Mouse (Mus musculus) ZHBTc4 (cell line): ENCODE measurements around the gene Rnase10.
A peak's percentile ranks its signal among the peaks of the same experiment; 100 is the strongest.

Source experiments
- DNase-seq: peaks from one replicate; pipeline ENCODE4 v3.0.0-alpha.2; 2011; ENCODE audit warnings: low read depth, low spot score

Rnase10 gene

DNA sequence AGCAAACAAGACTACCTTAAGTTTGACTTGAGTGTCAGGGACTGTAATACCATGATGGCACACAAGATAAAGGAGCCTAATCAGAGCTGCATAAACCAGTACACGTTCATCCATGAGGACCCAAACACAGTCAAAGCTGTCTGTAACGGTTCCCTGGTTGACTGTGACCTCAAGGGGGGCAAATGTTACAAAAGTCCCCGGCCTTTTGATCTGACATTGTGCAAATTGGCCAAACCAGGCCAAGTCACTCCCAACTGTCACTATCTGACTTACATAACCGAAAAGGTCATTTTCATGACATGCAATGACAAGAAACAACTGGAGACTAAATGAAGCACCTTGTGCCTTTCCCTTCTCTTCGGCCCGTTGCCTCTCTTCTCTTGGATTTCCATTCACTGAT, 2.0 kb downstream of the Rnase10 start:
- DNase-seq = no peak

DNA sequence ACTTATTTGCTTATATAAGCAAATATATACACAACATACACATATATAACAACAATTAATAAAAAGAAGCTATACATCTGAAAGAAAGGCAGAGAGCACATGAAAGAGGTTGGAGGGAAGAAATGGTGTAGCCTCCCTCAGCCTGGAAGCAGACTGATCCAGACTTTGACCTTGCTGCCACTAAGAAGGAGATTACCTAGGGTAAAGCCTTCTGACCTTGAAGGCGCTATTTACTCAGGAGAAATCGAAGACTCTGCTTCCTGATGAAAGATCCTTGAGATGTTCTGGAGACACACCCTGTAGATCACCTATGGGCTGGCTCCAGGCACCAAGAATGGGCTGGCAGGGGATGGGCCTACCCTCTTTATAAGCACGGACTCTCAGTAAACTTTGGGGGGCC, 7.2 kb downstream of the Rnase10 start:
- DNase-seq = peak; percentile 49

GRCm38 (mm10) chr14:51015780-51016179, 8.2 kb downstream of the Rnase10 start:
- no peak for DNase-seq

DNA sequence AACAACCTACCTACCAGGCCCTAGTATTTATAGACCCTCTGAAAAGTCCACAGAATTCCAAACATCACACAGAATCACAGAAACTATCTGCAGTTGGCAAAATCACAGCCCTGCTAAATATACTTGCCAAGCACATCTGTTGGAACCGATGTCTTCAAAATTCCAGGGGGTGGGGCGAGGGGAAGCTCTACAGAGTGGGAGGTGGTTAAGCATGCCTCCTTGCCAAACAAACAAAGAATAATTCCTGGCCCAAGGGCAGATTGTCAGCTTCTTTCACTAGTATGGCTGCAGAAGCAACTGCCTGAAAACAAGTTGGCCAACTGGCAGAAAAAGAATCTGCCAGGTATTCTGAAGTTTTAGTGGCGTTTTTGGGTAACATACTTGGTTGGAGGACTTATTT, 9.7 kb downstream of the Rnase10 start:
- no peak for DNase-seq

GRCm38 (mm10) chr14:51023457-51023856, 15.9 kb downstream of the Rnase10 start:
- DNase-seq = no peak

DNA sequence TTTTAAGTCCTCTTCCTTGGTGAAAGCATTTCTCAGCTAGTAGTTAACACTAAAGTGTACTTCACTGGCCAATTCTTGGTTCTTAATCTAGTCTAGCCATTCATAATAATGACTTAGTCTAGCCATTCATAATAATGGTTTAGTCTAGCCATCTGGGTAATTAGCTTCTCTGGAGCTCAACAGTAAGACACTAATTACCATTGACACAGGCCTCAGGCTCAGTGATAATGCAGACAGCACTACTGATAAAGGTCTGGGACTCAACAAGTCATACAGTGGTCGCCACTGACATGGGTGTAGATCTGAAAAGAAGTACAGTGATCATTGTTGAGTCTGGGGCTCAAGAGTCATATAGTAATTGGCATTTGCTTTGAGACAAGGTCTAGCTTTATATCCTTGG, 17.3 kb downstream of the Rnase10 start:
- no peak for DNase-seq

GRCm38 (mm10) chr14:51026391-51027133, 19.0 kb downstream of the Rnase10 start:
- DNase-seq = peak; percentile 80

- no peak for DNase-seq
These were observed 20.0 kb downstream of the Rnase10 start for GRCm38 (mm10) chr14:51027387-51028155.

GRCm38 (mm10) chr14:51035206-51035605, 27.7 kb downstream of the Rnase10 start:
- DNase-seq = no peak

DNA sequence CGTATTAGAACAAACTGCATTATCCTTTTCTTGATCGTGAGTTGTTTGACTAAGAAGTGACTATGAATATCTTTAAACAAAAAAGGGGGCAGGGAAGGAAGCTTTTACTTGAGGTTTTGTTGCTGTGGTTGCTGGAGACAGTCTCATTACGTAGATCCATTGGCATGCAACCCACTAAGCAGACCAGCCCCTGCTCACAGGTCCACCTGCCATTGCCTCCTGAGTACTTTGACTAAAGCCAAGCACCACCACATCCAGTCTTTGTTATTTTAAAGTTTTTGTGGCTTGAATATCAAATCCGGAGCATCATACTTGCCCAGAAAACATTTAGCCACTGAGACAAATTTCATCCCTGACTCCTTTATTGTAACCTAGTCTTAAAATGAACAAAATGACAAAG, 28.7 kb downstream of the Rnase10 start:
- DNase-seq = no peak

GRCm38 (mm10) chr14:51041769-51042168, 34.2 kb downstream of the Rnase10 start, which contains the start of gene Rnase9:
Gene Rnase9, minus strand, starts transcription at chr14:51041869.
- DNase-seq = no peak

- no peak for DNase-seq
These were observed 40.3 kb downstream of the Rnase10 start for GRCm38 (mm10) chr14:51047846-51048245.

- DNase-seq = no peak
These were observed 42.5 kb downstream of the Rnase10 start, which contains the start of gene Rnase11 for GRCm38 (mm10) chr14:51050063-51050462. Gene Rnase11, minus strand, starts transcription at chr14:51050163.

DNA sequence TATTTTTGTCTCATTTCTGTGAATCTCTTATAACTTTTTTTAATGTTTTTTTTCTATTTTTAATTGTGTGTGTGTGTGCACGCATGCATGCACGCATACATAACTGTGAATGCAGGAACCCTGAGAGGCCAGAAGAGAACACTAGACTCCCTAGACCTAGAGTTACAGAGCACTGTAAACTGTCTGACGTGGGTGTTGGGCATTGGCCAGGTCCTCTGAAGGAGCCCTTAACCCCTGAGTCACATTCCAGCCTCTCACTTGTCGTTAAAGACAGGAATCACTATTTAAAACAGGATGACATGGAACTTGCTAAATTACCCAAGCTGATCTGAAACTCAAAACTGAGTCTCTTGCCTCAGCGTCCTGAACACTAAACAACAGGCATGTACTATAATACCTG, 44.4 kb downstream of the Rnase10 start:
- no peak for DNase-seq

- no peak for DNase-seq
These were observed 45.6 kb downstream of the Rnase10 start for GRCm38 (mm10) chr14:51053176-51053575.

- DNase-seq = peak; percentile 35
These were observed 47.0 kb downstream of the Rnase10 start for GRCm38 (mm10) chr14:51054243-51055237.

DNA sequence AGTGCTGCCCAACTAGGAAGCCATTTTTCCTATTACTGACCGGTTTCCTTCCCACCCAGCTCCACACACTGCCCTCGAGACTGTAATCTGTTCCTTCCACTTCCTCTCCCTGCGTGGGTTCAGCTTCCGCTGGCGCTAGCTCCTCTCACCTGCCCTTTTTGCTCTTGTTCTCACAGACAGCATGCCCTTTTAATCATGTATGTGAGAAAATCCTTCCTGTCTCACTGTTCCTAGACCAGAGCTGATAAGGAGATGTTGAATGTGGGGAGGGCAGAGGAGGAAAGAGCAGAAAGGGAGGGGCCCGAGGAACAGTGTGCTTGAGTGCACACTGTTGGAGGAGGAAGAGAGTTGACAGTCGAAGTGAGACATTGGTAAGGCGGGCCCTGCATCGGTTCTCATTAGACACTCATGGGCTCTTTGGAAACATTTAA, 49.9 kb downstream of the Rnase10 start, which contains the start of gene Rnase12:
Gene Rnase12 (minus strand): TSS at position 261 of the 431 bp plus-strand sequence.
- no peak for DNase-seq
